Mouse (Mus musculus): ENCODE results near the gene Zfp853. TPM values are rescaled to one million over a fixed set of nuclear protein-coding genes. Genes with fewer than 3 reads are reported as not detected.

Zfp853 gene
- polyA plus RNA-seq, 1 experiment from 2014 or later: not detected

DNA sequence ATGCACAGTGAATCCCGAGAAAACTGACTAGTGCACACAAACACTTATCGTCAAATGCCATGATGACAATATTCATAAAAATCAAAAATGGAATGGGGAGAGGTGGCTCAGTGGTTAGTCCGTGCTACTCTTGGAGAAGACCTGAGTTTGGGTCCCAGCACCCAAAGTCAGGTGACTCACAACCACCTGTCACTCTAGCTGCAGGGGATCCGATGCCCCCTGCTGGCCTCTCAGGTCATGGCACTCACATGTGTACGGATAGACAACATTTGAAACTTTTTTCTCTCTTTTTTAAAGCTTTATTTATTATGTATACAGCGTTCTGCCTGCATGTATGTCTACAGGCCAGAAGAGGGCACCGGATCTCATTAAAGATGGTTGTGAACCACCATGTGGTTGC is 5.0 kb upstream of the Zfp853 start:
- WGBS (ENCODE audit: insufficient replicate concordance): 89% methylated on average over 7 of the region's 7 CpGs
- H3K27ac ChIP-seq (ENCODE audit: low read depth): no peak overlapping the region
- TF ChIP-seq EP300 (IDR thresholded peaks at IDR 0.05; ENCODE audit: low read depth): no peak
- peak; percentile 54 for TF ChIP-seq CTCF (IDR thresholded peaks at IDR 0.05; ENCODE audit: low read depth)

GRCm38 (mm10) chr5:143297986-143298385 is 4.6 kb upstream of the Zfp853 start:
- no peak for TF ChIP-seq EP300 (IDR thresholded peaks at IDR 0.05; ENCODE audit: low read depth)
- WGBS (ENCODE audit: insufficient replicate concordance): 86% methylated on average over 9 of the region's 9 CpGs
- Histone ChIP-seq H3K9me3 (ENCODE audit: low read length) (no peaks in the 10 kb centered on the region), H3K4me1 (ENCODE audit: insufficient read depth) (peaks cover 5% of the 10 kb centered on the region; the same call in 1 of the 2 replicates), H3K27ac (ENCODE audit: low read depth) (no peak overlapping the region), H3K4me2 (ENCODE audit: low read depth, low read length) (no peak overlapping the region), H3K9ac (replicated peaks) (no peak overlapping the region), H3K27me3 (ENCODE audit: insufficient read depth, low read length) (peaks cover 15% of the 10 kb centered on the region), H3K36me3 (replicated peaks; ENCODE audit: insufficient read depth, low read length) (peaks cover 26% of the 10 kb centered on the region), H3K4me3 (ENCODE audit: low read depth, low read length) (no peak overlapping the region)
- no peak for DNase-seq
- ATAC-seq: no peak

More for the DNA sequence above, 5.0 kb upstream of the Zfp853 start:
- Histone ChIP-seq H3K4me2 (ENCODE audit: low read depth, low read length) (no peak overlapping the region), H3K36me3 (replicated peaks; ENCODE audit: insufficient read depth, low read length) (peaks cover 30% of the 10 kb centered on the region), H3K9ac (replicated peaks) (no peak overlapping the region), H3K4me1 (ENCODE audit: insufficient read depth) (peaks cover 2% of the 10 kb centered on the region; the same call in 1 of the 2 replicates), H3K27me3 (ENCODE audit: insufficient read depth, low read length) (peaks cover 11% of the 10 kb centered on the region), H3K4me3 (ENCODE audit: low read depth, low read length) (no peak overlapping the region), H3K9me3 (ENCODE audit: low read length) (no peaks in the 10 kb centered on the region)
- ATAC-seq: no peak
- no peak for DNase-seq

- TF ChIP-seq CTCF (IDR thresholded peaks at IDR 0.05; ENCODE audit: low read depth) (no peak), EP300 (IDR thresholded peaks at IDR 0.05; ENCODE audit: low read depth) (no peak)
- Histone ChIP-seq H3K9ac (replicated peaks) (no peak overlapping the region), H3K9me3 (ENCODE audit: low read length) (no peaks in the 10 kb centered on the region), H3K36me3 (replicated peaks; ENCODE audit: insufficient read depth, low read length) (peaks cover 7% of the 10 kb centered on the region), H3K4me1 (ENCODE audit: insufficient read depth) (peaks cover 5% of the 10 kb centered on the region; the same call in 1 of the 2 replicates), H3K27ac (ENCODE audit: low read depth) (no peak overlapping the region), H3K4me3 (ENCODE audit: low read depth, low read length) (no peak overlapping the region), H3K27me3 (ENCODE audit: insufficient read depth, low read length) (peaks cover 36% of the 10 kb centered on the region), H3K4me2 (ENCODE audit: low read depth, low read length) (no peak overlapping the region)
- WGBS (ENCODE audit: insufficient replicate concordance): 88% methylated on average over 2 of the region's 2 CpGs
- DNase-seq (no peak), ATAC-seq (no peak)
These were observed 1.9 kb upstream of the Zfp853 start for GRCm38 (mm10) chr5:143295330-143295729.

- TF ChIP-seq CTCF (IDR thresholded peaks at IDR 0.05; ENCODE audit: low read depth) (peak; percentile 56), EP300 (IDR thresholded peaks at IDR 0.05; ENCODE audit: low read depth) (no peak)
- Histone ChIP-seq H3K27ac (ENCODE audit: low read depth) (no peak overlapping the region), H3K27me3 (ENCODE audit: insufficient read depth, low read length) (peaks cover 36% of the 10 kb centered on the region), H3K9ac (replicated peaks) (no peak overlapping the region), H3K4me3 (ENCODE audit: low read depth, low read length) (no peak overlapping the region), H3K9me3 (ENCODE audit: low read length) (no peaks in the 10 kb centered on the region), H3K4me2 (ENCODE audit: low read depth, low read length) (no peak overlapping the region), H3K4me1 (ENCODE audit: insufficient read depth) (peaks cover 5% of the 10 kb centered on the region; the same call in 1 of the 2 replicates), H3K36me3 (replicated peaks; ENCODE audit: insufficient read depth, low read length) (peaks cover 3% of the 10 kb centered on the region; the same call in 1 of the 2 replicates)
- ATAC-seq (no peak), DNase-seq (no peak)
- 89% methylated on average over 3 of the region's 3 CpGs for WGBS (ENCODE audit: insufficient replicate concordance)
These were observed 1.4 kb upstream of the Zfp853 start for GRCm38 (mm10) chr5:143294862-143295261.

DNA sequence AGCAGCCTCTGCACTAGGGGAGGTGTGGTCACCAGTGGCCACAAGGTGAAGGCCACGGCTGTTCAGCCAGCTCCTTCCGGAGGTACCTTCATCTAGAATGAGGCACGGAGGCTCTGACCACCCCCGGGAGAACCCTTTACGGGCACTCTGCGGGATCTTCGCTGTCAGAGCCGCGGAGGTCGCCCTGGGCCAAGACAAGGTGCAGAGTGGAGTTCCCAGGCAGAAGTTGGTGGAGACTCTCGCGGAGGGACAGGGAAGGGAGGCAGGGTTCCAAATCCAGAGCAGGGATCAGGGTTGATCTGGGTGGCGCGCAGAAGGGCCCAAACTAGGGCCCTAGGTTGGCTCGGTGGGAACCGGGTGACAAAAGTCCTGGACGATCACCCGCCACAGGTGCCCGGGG is 544 bp downstream of the Zfp853 start:
- TF ChIP-seq EP300 (IDR thresholded peaks at IDR 0.05; ENCODE audit: low read depth) (no peak), CTCF (IDR thresholded peaks at IDR 0.05; ENCODE audit: low read depth) (no peak)
- Histone ChIP-seq H3K4me3 (ENCODE audit: low read depth, low read length) (peak overlapping the region; percentile 32), H3K27me3 (ENCODE audit: insufficient read depth, low read length) (peaks cover 56% of the 10 kb centered on the region), H3K4me2 (ENCODE audit: low read depth, low read length) (peak overlapping the region; percentile 55), H3K4me1 (ENCODE audit: insufficient read depth) (peaks cover 11% of the 10 kb centered on the region), H3K9ac (replicated peaks) (no peak overlapping the region; the same call in 1 of the 2 replicates), H3K27ac (ENCODE audit: low read depth) (no peak overlapping the region), H3K9me3 (ENCODE audit: low read length) (no peaks in the 10 kb centered on the region), H3K36me3 (replicated peaks; ENCODE audit: insufficient read depth, low read length) (no peaks in the 10 kb centered on the region)
- 1% methylated on average over 18 of the region's 19 CpGs for WGBS (ENCODE audit: insufficient replicate concordance)
- no peak for ATAC-seq
- DNase-seq: no peak

- peaks cover 62% of the 10 kb centered on the region for H3K27me3 ChIP-seq (ENCODE audit: insufficient read depth, low read length)
- no peak overlapping the region for H3K9ac ChIP-seq (replicated peaks)
- TF ChIP-seq EP300 (IDR thresholded peaks at IDR 0.05; ENCODE audit: low read depth) (no peak), CTCF (IDR thresholded peaks at IDR 0.05; ENCODE audit: low read depth) (no peak)
- ATAC-seq (no peak), DNase-seq (no peak)
- no peak overlapping the region for H3K4me3 ChIP-seq (ENCODE audit: low read depth, low read length)
- no peaks in the 10 kb centered on the region for H3K9me3 ChIP-seq (ENCODE audit: low read length)
- H3K4me1 ChIP-seq (ENCODE audit: insufficient read depth): peaks cover 18% of the 10 kb centered on the region
- 62% methylated on average over 9 of the region's 9 CpGs for WGBS (ENCODE audit: insufficient replicate concordance)
- no peak overlapping the region for H3K27ac ChIP-seq (ENCODE audit: low read depth)
- no peak overlapping the region for H3K4me2 ChIP-seq (ENCODE audit: low read depth, low read length)
- H3K36me3 ChIP-seq (replicated peaks; ENCODE audit: insufficient read depth, low read length): no peaks in the 10 kb centered on the region
These were observed 4.1 kb downstream of the Zfp853 start for GRCm38 (mm10) chr5:143289299-143289698.

All from liver, postnatal 0 days (tissue).